Mouse (Mus musculus): ENCODE measurements around the gene Med21. TPM values are rescaled to one million over a fixed set of nuclear protein-coding genes. Genes with fewer than 3 reads are reported as not detected.

Gene Med21
- total RNA-seq, 2 experiments from 2014 or later: 46.0 to 48.9 TPM

DNA sequence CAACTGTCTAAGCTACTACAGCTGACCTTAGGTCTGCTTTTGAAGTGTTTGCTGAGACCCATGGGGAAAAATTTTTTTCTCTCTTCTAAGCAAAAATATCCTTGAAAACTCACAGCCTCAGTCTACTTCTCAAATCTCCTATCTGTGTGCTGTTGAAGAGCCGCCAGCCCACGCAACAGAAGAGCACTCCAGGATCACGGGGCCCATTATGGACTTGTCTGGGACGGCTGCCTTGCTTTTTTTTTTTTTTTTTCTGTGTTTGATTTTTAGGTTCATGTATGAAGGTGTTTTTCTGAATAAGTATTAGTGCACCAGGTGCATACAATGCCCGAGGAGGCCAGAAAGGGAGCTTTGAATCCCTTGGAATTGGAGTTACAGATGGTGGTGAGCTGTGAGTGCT is 5.9 kb upstream of the Med21 start:
- intact Hi-C loops (cut with DNase I): no loop called here
- DNase-seq (ENCODE audit: low spot score in 2 of 2): no peak

DNA sequence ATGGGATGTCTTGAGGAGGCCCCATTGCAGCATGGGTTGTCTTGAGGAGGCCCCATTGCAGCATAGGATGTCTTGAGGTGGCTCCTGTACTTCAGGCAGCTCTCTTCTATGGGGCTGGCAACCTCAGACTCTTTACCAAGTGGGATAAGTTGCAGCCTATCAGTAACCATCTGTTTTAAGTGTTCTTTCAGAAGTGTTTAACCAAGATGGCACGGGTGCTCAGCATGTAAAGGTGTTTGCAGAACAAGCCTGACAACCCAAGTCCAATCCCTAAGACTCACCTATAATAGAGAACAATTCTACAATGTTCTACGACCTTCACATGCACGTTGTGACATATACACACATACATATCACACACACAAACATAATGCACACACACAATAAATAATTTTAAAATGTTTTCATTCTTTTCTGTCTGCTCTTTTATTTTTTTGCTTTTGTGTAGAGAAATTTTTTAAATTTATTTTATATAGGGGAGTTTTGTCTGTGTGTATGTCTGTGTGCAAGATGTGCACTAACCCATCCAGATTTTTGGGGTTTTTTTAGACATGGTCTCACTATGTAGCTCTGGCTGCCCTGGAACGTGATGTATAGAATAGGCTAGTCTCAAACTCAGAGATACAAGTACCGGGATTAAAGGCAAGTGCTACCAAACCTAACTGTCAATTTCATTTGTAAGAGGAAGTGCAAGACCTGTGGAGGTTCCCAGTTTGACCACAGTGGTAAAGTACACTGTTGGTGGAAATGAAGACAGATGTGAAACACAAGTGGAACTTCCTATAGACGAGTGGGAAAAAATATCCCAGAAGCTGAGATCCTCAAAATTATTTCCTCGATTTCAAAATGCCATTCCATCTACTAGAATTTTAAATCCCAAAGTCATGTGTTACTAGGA is 2.0 kb upstream of the Med21 start:
- intact Hi-C loops (cut with DNase I): loop anchor here (5.0 kb wide), 1 partner anchor 87 kb away; no protein-coding TSS in a partner anchor

DNA sequence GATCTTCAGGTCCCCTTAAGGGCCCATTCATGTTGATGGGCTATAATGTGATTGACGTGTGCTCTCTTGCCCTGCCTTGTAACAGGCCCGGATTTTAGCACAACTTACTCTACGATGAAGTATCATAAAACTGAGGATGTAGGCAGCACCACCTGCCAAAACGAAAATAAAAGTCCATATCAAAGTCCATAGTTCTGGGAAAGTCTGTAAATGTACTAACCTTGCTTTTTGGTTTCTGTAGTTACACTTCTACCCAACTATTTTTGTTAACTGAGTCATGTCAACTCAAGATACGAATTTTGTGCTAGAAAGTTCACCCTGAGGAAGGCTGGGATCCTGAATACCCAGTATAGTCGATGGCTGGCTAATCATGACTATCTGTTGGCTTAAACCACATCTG is 1.4 kb upstream of the Med21 start:
- no peak for DNase-seq (ENCODE audit: low spot score in 2 of 2)
- intact Hi-C loops (cut with DNase I): loop anchor here (5.0 kb wide), 1 partner anchor 86 kb away; no protein-coding TSS in a partner anchor

More for the DNA sequence above, 2.0 kb upstream of the Med21 start:
- no peak for DNase-seq (ENCODE audit: low spot score in 2 of 2)

DNA sequence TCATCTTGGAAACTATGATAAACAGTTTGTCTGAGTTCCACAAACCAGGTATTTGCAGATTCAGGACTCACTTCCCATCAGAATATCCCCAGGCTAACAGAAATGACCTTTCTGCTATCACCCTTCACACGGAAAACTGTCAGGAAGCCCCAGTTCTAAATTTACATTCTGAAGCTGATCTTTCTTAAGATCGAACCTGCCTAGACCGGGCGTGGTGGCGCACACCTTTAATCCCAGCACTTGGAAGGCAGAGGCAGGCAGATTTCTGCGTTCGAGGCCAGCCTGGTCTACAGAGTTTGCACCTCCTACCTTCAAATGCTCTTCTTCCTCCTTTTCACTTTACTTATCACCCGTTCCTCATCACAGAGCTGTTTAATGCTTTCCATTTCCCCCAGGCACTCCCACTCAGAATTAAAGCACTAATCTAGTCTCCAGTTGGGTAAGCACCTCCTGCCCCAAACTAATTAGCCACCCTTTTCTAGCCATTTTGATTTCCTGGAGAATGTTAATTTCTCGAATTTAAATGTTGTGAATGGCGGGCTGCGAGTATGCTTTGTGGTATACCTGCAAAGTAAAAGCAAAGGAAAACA is 631 bp upstream of the Med21 start:
- no peak for DNase-seq (ENCODE audit: low spot score in 2 of 2)
- intact Hi-C loops (cut with DNase I): loop anchor here (5.0 kb wide), 1 partner anchor 86 kb away; no protein-coding TSS in a partner anchor

DNA sequence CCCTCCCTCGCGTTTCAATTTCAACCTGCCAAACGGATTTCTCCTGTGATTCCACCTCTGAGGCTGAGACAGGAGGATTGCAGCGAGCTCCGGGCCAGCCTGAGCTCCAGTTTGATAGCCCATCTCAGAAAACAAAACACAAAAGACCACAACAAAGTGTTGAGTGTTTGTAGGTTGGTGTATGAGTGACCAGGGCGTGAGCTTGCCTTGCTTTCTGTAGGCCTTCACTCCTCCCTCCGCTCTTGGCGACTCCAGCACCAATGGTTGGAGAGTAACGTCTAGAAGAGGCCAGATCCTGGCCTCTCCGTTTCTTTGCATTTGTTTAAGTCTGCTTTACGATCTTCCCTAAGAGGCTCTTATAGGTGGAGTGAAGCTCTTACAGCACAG is 830 bp downstream of the Med21 start:
- no peak for DNase-seq (ENCODE audit: low spot score in 2 of 2)
- intact Hi-C loops (cut with DNase I): loop anchor here (5.0 kb wide), 1 partner anchor 84 kb away; no protein-coding TSS in a partner anchor

DNA sequence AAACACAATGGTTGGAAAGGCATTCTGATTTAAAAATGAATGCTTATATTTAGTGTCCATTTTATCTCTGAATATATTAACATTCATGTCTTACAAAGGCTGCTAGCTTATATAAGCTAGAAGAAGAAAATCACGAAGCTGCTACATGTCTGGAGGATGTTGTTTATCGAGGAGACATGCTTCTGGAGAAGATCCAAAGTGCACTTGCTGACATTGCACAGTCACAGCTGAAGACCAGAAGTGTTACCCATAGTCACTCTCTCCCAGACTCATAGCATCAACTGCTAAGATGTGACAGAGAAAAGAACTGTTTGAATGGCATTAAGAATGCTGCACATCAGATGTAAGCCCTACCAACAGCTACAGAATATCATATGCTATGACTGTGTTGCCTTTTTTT is 7.7 kb downstream of the Med21 start:
- DNase-seq (ENCODE audit: low spot score in 2 of 2): peak in 1 of 2 experiments; percentile 53
- intact Hi-C loops (cut with DNase I): no loop called here

DNA sequence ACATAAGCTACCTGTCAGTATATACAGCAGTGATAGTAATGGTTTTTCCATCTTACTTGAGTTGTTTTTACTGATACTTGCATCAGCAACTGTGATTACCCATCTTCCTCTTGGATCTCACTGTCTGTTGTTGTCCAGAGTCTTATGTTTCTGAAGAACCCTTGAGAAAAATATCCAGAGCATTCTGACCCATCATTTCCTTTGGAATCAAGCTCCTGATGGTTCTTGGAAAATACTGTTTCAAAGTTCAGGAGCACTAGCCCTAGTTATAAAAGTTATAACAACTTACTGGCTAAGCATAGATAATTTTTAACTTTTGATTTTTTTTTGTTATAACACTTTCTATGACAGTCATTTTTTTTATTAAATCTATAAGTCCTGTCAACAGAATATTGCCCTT is 9.1 kb downstream of the Med21 start:
- intact Hi-C loops (cut with DNase I): no loop called here
- no peak for DNase-seq (ENCODE audit: low spot score in 2 of 2)

DNA sequence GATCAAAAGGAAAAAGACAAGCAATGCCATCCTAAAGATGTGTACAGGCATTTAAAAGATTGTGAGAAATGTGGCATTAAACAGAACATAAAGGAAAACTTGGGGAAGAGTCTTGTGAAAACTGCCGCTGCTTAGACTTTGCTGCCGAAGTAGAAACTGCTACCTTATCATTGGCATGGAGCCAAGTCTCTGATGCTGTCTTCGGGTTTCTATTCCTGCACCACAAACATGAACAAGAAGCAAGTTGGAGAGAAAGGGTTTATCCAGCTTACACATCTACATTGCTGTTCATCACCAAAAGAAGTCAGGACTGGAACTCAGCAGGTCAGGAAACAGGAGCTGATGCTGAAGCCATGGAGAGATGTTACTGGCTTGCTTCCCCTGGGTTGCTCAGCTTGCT is 10.8 kb downstream of the Med21 start:
- DNase-seq (ENCODE audit: low spot score in 2 of 2): no peak
- intact Hi-C loops (cut with DNase I): no loop called here

DNA sequence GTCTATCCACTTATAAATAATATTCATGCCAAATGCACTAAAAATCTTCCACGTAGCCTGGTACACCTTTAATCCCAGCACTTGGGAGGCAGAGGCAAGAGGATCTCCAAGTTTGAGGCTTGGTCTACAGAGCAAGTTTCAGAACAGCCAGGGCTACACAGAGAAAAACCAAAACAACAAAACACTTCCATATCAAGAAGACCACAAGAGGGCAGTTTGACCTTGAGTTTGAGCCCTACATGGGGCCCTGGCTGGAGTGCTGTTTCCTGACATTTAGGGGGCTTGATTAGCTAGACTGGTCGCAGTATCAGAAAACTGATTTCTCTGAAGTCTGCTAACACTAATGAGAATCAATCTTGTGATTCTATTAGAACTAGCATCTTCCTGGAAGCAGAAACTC is 18.2 kb downstream of the Med21 start:
- DNase-seq (ENCODE audit: low spot score in 2 of 2): no peak
- intact Hi-C loops (cut with DNase I): no loop called here

DNA sequence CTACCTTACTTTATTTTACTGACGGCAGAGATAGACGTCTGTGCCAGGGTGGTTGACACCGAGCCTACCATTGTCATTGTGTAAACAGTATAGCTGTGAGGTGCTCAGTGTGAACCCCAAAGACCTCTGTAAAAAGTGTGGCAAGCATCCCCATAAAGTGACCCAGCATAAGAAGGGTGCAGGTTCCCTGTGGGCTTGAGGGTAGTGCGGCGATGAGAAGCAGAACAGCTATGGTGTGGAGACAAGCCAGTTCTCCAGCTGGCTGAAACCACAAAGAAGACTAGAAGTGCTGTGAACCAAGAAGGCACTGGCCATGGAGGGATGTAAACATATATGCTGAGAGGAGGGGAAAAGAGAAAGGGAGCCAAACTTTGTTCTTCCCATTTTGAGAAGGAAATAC is 19.3 kb downstream of the Med21 start:
- intact Hi-C loops (cut with DNase I): loop anchor here (2.0 kb wide), 1 partner anchor 101 kb away; no protein-coding TSS in a partner anchor
- no peak for DNase-seq (ENCODE audit: low spot score in 2 of 2)

DNA sequence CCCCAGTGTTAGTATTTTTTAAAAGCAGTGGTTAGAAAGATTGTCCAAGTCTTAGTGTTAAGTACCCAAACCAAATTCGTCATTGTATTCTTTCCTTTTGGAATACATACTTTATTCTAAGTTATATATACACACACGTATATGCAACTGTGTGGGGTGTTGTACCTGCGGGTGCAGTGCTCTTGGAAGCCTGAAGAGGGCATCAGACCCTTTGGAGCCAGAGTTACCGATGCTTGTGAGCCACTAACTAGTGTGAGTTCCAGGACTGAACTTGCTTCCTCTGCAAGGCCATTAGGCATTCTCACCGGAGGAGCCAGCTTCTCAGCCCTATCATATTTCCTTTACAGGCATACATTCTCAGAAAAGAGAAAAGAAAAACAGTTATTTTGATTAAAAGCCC is 20.3 kb downstream of the Med21 start:
- intact Hi-C loops (cut with DNase I): loop anchor here (2.0 kb wide), 1 partner anchor 100 kb away; no protein-coding TSS in a partner anchor
- DNase-seq (ENCODE audit: low spot score in 2 of 2): peak in 1 of 2 experiments; percentile 61

DNA sequence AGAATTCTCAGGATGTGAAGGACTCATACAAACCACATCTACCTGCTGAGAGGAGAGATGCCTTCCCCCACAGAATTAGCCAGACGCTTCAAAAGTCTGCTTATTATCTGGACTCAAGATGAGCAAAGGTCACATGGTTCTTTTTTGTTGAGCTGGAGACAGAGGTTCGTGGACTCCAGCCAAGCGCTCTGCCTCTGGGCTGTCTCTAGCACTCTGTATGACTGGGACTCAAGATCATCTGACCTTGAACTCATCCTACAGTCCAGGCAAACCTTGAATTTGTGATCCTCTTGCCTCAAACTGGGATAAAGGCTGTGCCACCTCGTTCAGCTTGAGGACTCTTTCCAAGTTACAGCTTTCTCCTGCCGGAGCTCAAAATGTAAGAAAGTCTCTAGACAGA is 21.8 kb downstream of the Med21 start:
- no peak for DNase-seq (ENCODE audit: low spot score in 2 of 2)
- intact Hi-C loops (cut with DNase I): no loop called here

DNA sequence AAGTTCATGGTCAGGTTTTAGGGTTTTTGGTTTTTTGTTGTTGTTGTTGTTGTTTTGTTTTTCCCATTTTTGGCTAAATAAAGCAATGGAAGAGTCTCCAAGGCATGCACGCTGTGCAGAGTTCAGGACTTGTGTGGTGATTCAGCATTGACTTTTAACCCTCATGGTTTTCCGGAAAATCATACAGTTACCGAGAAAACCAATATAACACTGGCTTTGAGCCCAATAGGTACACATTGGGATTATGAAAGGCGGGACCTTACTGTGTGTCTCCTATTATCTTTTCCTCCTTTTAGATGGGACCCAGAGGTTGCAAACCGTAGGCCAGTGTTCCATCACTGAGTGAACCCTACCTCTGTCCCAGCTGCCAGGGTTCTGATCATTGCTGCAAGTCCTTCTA is 22.6 kb downstream of the Med21 start:
- intact Hi-C loops (cut with DNase I): no loop called here
- no peak for DNase-seq (ENCODE audit: low spot score in 2 of 2)

DNA sequence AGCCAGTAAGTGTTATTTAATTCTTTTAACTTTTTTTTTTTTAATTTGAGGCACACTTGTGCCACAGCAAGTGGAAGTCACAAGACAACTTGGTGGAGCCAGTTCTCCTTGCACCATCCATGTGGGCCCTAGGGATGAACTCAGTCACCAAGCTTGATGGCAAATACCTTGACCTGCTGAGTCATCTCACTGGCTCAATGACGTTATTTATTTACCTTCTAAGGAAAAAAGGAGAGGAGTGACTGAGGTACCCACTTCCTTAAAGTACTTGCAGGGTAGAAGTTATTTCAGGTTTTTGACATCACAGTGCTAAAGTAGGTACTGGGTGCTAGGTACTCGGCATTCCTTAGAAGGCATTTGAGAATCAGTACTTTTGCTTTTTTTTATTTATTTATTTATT is 23.1 kb downstream of the Med21 start:
- intact Hi-C loops (cut with DNase I): no loop called here
- DNase-seq (ENCODE audit: low spot score in 2 of 2): no peak

DNA sequence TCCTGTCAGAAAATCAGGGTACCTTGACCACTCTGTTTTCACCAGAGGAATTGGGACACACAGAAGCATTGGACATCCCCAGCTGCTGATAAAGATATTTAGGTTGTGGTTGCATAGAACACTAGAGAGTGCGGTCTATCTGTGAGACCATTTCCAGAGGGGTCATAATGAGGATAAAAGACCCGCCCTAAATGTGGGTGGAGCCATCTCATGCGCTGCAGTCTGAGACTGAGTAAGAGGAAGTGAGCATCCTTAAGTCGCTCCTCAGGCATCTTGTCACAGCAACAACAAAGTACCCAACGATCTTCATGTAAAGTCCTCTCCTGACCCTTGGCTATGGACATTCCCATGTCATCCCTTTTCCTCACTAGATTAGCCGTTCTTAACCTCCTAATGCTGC is 24.5 kb downstream of the Med21 start:
- intact Hi-C loops (cut with DNase I): no loop called here
- no peak for DNase-seq (ENCODE audit: low spot score in 2 of 2)

DNA sequence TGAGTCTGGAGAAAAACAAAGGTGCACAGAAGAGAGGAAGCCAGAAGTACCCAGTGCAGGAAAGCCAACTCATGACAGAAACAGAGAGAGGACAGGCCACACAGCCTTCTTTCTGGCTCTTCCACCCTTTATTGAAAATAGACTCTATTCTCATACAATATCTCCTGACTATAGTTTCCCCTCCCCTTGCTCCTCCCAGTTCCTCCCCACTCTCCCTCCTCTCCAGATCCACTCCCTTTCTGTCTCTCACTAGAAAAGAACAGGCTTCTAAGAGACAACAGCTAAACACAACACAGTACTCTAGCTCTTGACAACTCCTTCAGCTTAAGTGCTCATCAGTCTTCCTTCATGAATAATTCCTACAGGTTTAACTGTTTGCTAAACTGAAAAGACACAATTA is 26.3 kb downstream of the Med21 start:
- no peak for DNase-seq (ENCODE audit: low spot score in 2 of 2)
- intact Hi-C loops (cut with DNase I): no loop called here

DNA sequence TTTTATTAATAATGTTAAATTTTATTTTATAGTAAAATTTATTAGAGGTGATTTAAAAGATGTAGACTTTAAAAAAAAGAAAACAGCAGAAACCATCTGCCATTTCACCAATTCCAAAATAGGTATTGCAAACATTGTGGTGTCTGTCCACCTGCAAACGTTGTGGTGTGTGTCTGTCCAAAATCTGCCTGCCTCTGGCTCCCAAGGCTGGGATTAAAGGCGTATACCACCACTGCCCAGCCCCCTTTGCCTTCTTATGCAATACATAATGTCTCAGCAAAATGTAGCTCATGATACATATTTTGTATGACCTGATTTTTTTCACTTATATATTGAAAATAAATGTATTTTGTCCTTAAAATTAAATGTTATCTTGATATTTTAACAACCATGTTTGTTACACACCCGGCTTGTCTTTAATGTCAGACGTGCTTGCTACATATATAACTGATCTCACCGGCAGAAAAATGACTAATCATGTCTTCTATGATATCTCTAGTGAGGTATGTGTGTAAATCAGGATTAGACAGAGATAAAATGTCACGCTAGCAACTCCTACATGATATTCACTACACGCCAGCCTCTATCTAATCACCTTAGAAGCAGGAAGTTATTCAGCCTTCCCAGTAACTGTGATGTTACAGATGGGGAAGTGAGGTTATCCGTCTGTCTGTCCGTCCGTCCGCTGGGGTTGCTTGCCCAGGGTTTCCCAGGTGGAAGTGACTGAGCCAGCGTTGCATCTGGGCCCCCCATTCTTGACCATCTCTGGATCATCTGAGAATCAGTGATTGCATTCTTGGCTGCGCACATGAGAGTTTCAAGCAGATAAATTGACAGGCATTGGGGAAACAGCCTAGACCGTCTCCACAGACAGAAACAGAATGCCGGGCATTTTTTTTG is 28.9 kb downstream of the Med21 start:
- peak in 1 of 2 experiments; percentile 10 for DNase-seq (ENCODE audit: low spot score in 2 of 2)
- intact Hi-C loops (cut with DNase I): no loop called here

DNA sequence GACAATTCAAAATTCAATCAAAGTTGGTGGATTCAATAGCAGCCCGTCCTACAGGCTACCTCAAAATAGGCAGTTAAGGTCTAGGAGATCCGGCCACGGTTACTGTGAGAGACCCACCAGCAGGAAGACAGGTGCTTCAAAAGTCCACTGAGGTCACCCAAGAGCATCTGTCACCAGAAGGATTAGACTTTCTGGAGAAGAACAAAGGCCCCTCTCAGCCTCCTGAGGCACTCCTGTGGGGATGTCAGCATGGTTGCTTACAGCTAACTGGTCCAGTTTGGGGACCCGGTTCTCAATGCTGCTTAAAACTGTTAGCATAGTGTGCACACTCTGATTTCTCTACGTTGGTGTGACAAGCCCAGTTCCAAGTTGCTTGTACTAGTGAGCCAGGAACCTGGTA is 29.8 kb downstream of the Med21 start:
- no peak for DNase-seq (ENCODE audit: low spot score in 2 of 2)
- intact Hi-C loops (cut with DNase I): no loop called here

DNA sequence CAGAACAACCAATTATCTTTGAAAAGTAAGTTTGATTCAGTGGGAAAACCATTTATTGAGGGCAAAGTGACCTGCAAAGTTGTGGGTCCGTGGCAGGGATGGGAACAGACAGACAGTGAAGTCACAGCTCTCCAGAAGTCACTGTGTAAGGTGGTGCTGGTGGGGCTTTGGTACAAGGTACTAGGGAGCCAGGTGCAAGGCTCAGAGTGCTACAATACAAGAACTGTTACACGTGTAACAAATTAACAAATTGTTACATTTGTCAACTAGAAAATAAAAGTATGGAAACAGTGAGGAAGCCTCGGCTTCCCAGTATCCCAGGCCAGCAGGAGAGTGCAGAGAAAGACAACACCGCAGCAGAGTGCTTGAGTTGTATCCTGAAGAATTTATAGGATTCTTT is 31.3 kb downstream of the Med21 start:
- DNase-seq (ENCODE audit: low spot score in 2 of 2): no peak
- intact Hi-C loops (cut with DNase I): no loop called here

DNA sequence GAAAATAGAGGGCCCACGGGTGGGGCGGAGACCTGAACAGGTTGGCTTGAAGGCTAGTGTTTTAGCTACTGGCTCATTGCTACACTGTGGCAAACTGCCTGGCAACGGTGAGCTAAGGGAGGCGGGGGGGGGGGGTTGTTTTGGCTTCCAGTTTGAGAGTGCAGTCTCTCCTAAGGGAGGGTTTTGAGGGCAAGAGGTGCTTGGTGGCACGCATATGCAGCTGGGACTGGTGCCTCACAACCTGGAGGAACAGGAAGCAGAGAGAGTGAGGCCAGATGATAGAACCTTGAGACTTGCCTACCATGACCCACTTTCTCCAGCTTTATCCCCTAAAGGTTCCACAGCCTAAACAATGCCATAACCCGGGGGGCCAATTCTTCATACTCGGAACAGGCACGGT is 32.1 kb downstream of the Med21 start:
- intact Hi-C loops (cut with DNase I): no loop called here
- no peak for DNase-seq (ENCODE audit: low spot score in 2 of 2)
